Mouse (Mus musculus): ENCODE results near the gene Ptgdr2. TPM values are rescaled to one million over a fixed set of nuclear protein-coding genes. Genes with fewer than 3 reads are reported as not detected.

Gene Ptgdr2
- polyA plus RNA-seq, 1 experiment from 2014 or later: 0.20 TPM

Other genes starting within 250 kb of the Ptgdr2 start
- gene Vps37c, start 248.4 kb upstream of the Ptgdr2 start, polyA plus RNA-seq (2015; fragmentation: Nextera tagmentation; extraction: Ambion mirVana): 27.7 and 35.0 TPM in 2 replicates
- gene Cd5, start 198.2 kb upstream of the Ptgdr2 start, polyA plus RNA-seq (2015; fragmentation: Nextera tagmentation; extraction: Ambion mirVana): 0.09 and 0.28 TPM in 2 replicates
- gene Cd6, start 107.1 kb upstream of the Ptgdr2 start, polyA plus RNA-seq (2015; fragmentation: Nextera tagmentation; extraction: Ambion mirVana): not detected in 2 replicates
- gene Slc15a3, start 97.4 kb upstream of the Ptgdr2 start, polyA plus RNA-seq (2015; fragmentation: Nextera tagmentation; extraction: Ambion mirVana): 0.20 and 0.33 TPM in 2 replicates
- gene Tmem132a, start 67.2 kb upstream of the Ptgdr2 start, polyA plus RNA-seq (2015; fragmentation: Nextera tagmentation; extraction: Ambion mirVana): 180 and 196 TPM in 2 replicates
- 50.2 and 50.7 TPM in 2 replicates for gene Tmem109, start 55.2 kb upstream of the Ptgdr2 start, polyA plus RNA-seq (2015; fragmentation: Nextera tagmentation; extraction: Ambion mirVana)
- gene Prpf19, start 41.9 kb upstream of the Ptgdr2 start, polyA plus RNA-seq (2015; fragmentation: Nextera tagmentation; extraction: Ambion mirVana): 35.0 and 39.1 TPM in 2 replicates
- gene Zp1, start 16.5 kb upstream of the Ptgdr2 start, polyA plus RNA-seq (2015; fragmentation: Nextera tagmentation; extraction: Ambion mirVana): 0.79 and 0.94 TPM in 2 replicates
- 12.9 and 14.8 TPM in 2 replicates for gene Ccdc86, start 12.1 kb downstream of the Ptgdr2 start, polyA plus RNA-seq (2015; fragmentation: Nextera tagmentation; extraction: Ambion mirVana)
- not detected in 2 replicates for gene Ms4a10, start 37.5 kb downstream of the Ptgdr2 start, polyA plus RNA-seq (2015; fragmentation: Nextera tagmentation; extraction: Ambion mirVana)
- not detected in 2 replicates for gene Ms4a15, start 56.1 kb downstream of the Ptgdr2 start, polyA plus RNA-seq (2015; fragmentation: Nextera tagmentation; extraction: Ambion mirVana)
- not detected in 2 replicates for gene Ms4a18, start 80.9 kb downstream of the Ptgdr2 start, polyA plus RNA-seq (2015; fragmentation: Nextera tagmentation; extraction: Ambion mirVana)
- not detected in 2 replicates for gene Ms4a8a, start 143.9 kb downstream of the Ptgdr2 start, polyA plus RNA-seq (2015; fragmentation: Nextera tagmentation; extraction: Ambion mirVana)
- gene 1700017D01Rik, start 193.7 kb downstream of the Ptgdr2 start, polyA plus RNA-seq (2015; fragmentation: Nextera tagmentation; extraction: Ambion mirVana): not detected in 2 replicates
- not detected in 2 replicates for gene 1700025F22Rik, start 228.2 kb downstream of the Ptgdr2 start, polyA plus RNA-seq (2015; fragmentation: Nextera tagmentation; extraction: Ambion mirVana)